Mouse (Mus musculus) frontal cortex, postnatal 36 days (tissue): Measurements from ENCODE around the gene Lrrc58.

Source experiments
- DNase-seq, 2 experiments: peaks; one replicate each; pipeline ENCODE4 v3.0.0; 2022; ENCODE audit warnings: low spot score in 2 of 2

Gene Lrrc58

DNA sequence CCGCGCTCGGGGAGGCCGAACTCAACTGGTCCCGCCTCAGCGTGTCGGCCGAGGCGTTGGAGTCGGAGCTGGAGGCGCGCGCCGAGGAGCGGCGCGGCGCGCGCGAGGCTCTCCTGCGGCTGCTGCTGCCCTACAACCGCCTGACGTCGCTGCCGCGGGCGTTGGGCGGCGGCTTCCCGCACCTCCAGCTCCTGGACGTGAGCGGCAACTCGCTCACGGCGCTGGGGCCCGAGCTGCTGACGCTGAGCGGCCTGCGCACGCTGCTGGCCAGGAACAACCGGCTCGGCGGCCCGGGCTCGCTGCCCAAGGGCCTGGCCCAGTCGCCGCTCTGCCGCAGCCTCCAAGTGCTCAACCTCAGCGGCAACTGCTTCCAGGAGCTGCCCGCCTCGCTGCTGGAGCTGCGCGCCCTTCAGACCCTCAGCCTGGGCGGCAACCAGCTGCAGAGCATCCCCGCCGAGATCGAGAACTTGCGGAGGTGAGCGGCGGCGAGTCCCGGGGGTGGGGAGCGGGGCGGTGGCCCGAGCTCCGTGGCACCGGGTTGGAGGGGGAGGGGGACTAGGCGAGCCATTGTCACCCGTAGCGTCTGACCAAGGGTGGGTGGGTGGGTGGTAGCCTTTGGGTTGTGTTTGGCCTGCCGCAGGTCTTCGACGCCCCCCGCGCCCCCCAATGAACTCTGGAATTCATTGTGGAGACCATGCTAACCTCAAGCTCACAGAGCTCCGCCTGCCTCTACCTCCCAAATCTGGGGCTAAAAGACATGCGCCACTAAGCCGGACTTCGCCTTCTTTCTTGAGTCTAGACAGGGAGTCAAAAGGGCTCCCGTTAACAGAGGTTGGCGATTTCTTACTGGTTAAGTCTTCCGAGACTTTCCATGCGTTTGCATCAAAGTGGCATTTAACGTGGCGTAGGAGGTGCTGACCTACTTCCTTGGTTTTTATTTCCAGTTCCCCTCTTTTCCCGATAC lies 599 bp downstream of the Lrrc58 start:
- DNase-seq: peak; percentile 30 to 44

DNA sequence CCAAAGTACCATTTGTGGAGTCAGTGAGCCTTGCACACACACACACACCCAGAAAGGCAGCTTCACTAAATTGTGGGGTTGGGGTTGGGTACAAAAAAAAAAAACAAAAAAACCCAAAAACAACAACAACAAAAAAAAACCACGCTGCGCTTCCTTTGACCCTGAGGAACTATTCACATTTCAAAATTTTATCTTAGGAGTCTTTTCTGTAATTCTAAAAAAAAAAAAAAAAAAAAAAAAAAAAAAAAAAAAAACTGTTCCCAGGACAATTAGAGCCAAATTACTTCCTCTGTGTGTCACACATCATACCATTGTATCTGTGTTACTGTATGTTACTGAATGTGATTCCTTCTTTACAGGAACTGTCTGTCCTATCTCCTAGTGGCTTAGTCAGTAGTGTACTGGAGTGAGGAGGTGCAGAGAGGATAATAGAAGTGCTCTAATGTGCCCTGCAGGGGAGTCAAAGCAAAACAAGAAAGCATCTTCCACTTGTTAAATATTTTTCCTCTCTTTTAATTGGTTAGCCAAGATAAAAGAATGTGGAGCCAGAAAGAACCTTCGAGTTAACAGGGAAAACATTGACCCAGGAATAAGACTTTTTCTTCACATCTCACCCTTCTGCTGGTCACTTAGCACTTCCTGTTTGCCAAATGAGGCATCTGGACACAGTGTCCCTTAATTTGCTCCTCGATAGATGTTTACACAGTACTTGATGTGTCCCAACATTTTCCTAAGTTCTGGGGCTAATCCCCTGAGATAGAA lies 1.5 kb downstream of the Lrrc58 start:
- DNase-seq: no peak

DNA sequence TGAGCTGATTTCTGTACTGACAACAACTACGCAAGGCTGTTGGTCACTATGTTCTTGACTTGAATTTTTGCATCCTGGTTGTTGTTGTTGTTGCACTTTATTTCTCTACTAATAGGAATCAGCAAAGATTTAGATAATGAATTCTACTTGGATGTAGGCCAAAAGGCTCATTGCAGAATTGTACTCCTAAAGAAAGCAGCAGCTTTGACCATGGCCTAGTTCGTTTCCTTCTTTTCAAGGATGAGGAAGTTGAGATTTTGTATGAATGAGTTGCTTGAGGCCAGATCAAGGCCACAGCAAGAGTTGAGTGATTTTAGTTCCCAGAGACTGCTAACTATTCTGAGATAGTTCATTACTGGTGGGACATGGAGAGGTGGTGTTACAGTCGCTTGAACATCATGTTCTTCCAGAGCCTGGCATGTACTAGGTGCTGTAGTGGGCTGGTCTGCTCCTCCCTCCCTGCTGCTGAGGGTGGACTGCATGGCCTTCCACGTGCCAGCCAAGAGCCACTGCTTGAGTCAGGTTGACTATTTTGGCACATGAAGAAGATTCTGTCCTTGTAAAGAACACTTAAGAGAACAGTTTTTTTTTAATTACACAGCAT lies 3.0 kb downstream of the Lrrc58 start:
- DNase-seq: peak; percentile 45 to 52

DNA sequence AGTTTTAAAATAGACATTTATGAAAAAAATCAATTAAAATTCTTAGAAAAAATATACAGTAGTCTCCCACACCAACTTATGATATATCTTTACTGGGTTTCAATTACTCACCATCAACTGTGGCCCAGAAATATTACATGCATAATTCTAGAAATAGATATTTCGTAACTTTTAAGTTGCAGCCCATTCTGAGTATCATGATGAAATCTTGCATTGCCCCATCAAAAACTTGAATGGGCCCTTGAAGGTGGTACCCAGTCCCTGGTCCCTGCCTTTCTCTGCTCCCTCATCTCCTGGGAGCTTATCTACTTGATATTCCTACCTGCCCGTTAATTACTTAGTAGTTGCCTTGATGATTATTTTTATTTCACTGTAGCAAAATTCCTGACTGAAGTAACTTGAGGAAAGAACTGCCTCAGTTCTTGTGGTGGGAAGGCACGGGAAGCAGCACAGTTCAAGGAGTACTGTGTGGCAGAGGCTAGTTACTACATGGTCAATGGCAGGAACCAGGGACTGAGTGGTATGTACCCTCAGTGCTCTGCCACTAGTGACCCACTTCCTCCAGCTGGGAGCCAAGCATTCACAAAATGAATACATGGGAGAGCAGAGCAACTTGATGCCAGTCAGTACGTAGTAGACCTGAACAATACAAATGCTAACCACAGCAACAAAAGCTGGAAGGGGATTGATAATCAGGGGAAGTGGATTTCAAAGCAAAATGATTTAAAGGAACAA lies 6.5 kb downstream of the Lrrc58 start:
- no peak for DNase-seq

DNA sequence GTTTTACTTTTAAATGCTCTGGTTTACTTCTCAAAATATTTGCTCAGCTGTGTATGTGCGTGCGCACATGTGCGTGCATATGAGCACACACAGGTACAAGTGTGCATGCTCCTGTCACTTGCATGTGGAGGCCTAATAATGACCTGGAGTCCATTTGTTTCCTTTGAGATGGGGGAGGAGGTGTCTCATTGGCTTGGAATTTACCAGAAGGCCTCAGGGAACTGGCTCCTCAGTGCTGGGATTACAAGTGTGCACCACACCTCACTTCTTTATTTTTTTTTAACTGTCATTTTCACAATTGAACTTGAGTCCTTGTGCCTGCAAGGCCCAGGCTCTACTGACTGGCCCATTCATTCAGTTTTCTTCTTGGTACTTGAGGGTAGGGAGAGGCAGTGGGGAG lies 9.2 kb downstream of the Lrrc58 start:
- DNase-seq: no peak

DNA sequence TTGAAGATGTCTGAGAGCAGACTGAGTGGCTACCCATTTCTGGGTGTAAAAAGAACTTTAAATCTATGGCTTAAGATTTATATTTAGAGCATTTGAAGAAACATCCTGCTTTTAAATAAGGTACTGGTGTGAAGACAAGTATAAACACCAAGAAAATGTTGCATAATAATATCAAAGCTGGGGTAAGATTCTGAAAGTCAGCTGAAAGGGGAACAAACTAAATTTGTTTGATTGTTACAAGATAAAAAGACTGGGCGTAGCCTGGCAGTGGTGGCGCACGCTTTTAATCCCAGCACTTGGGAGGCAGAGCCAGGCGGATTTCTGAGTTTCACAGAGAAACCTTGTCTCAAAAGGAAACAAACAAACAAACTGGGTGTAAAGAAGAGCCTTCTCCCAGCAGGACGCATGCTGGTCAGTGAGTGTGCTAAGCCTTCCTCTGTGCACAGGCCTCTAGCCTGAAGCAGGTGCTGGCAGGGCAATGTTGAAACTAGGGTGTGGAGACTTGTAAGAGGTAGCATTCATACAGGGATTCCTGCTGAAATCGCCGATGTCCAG lies 10.8 kb downstream of the Lrrc58 start:
- no peak for DNase-seq

DNA sequence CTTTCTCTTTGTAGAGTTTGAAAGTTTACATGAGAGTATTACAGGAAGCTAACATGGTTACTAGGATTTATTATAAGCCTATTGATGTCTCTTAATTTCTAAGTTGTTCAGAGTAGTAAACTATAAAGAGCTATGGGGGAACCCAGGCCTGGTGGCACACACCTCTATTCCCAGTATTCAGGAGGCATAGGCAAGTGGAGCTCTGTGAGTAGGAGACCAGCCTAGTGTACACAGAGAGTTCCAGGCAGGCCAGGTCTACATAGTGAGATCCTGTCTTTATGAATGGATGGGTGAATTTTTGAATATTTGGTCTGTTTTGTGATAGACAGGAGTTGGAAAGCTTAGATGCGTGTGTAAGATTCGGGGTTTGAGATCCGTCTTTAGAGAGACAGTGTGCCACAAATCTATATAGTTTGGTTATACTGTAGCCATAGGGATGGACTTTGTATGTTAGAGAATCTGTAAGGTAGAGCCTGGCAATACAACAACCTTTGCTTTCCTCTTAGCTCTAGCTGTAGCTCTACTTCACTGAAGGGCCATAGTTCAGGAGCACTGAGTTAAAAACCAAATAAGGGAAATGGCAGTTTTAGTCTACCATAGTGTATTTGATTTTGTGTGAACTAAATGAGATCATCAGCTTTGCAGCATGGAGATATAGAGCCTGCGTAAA lies 11.7 kb downstream of the Lrrc58 start:
- no peak for DNase-seq

DNA sequence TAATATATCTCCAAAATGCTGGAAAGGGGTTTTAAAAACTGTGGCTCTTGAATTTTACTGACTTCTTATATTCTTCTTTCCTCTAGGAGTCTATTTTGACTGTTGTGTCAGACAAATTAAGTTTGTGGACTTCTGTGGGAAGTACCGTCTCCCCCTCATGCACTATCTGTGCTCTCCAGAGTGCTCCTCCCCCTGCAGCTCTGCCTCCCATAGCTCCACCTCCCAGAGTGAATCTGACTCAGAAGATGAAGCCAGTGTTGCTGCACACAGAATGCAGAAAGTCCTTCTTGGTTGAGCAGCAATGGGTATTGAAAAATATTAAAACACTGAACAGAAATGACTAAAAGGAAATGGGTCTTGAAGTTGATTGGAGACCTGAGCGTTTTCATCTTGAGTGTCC lies 13.0 kb downstream of the Lrrc58 start:
- DNase-seq: peak in 1 of 2 experiments; percentile 24

DNA sequence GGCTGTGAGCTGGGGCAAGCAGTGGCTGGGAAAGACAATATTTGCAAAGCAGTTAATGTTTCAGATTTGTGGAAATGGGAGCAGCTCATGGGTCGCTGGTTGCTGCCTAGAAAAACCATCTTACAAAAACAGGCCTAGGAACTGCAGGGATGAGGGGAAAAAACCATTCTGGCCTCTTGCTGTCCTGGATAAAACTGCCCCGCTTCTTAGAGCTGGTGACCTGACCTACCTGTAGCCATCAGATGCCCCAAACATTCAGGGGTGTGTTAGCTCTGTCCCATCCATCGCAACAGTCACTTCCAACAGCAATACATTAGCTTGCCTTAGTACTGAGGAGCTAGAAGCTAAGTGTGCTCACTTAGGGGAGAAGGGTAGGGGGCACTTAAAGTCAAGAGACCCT lies 20.8 kb downstream of the Lrrc58 start:
- DNase-seq: no peak

DNA sequence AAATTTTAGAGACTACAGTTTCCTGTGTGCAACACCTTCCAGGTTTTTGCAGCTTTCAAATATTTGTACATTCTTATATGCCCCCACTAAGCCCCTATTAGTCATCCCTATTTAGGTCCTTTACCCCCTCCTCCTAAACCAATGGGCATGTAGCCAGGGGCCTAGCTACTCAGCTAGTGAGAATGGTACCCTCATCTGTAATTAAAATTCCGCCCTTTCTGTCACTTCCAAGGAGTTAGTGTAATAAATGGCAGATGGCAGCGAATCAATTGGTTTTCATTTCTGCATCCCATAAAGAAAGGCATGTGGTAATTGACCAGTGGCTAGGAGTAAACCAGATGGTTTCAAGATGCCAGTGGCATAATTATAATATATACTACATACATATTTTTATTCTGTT lies 24.5 kb downstream of the Lrrc58 start:
- no peak for DNase-seq

DNA sequence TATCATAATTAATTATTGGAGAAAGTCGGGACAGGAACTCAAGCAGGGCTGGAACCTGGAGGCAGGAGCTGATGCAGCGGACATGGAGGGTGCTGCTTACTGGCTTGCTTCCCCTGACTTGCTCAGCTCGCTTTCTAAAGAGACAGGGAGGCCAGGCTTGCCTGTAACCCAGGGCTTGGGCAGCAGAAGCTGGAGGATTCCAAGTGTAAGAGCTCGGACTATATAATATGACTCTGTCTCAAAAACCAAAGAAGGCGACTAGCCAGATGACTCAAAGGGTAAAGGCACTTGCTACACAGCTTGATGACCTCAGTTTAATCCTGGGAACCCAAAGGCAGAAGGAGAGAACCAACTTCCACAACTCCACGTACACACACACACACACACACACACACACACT lies 25.2 kb downstream of the Lrrc58 start:
- no peak for DNase-seq

DNA sequence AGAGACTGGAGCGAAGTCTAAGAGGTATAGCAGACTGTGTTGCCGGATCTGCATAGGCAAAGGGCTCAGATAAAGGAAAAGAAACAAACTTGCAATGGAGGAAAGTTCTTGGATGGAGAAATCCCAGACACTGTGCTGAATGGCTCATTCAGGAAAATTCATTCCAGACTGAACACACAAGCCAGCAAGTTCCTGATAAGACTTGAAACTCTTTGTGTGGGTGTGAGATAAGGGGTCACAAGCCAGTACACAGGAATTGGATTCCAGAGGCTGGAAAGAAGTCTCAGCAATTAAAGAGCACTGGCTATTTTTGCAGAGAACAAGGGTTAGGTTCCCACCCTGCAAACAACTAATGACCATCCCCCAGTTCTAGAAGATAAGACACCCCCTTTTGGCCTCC lies 25.8 kb downstream of the Lrrc58 start:
- no peak for DNase-seq

DNA sequence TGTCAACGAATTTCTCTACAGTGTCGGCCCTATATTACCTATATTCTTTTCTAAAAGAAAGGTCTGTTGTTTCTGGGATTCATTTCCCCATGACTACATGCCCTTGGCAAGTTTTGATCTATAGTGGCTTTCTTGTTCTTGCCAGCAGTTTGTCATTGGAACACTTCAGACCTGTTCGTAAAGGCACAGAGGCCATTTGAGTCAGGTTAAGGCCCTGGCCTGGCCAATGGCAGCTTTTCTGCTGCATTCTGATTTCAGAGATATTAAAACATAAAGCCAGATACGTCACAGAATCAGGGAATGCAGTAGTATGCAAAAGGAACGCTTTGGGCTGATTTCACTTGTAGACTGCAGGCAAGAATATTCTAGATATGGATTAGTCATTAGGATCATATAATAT lies 30.6 kb downstream of the Lrrc58 start:
- DNase-seq: no peak

DNA sequence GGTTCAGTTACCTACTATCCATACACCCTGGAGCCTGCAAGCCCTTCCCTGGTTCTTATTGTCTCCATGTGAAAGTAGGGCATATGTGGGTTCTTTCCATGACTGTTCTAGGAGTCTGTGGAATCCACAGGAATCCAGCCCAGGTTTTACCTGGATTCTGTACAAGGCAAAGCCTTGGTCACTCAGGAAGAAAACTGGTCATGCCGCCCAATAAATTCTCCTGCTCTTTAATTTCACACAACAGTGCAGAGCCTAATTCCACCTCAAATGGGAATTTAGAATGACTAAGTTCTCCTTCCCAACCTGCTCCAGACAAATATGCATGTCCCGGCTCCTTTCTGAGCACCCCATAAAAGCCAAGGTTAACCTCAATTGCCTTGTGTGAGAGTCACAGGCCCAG lies 31.2 kb downstream of the Lrrc58 start:
- DNase-seq: no peak

DNA sequence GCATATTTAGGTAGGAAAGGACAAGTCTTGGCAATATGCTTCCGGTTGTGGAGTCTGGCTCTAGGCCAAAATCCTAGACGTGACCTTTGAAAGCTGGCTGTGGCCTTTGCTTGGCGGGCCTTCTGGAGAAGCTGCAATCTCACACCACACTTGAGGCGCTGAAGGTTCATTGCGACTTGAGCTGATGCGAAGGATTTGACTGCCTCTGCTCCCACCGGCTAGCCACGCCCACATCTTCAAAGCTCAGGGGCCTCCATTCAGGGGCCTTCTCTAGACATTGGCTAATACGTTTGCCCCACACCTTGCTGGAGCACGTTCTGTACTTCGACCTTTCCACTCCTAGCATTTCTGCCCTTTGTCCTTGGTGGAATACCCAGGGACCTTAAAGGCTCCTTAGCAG lies 33.1 kb downstream of the Lrrc58 start:
- DNase-seq: no peak

DNA sequence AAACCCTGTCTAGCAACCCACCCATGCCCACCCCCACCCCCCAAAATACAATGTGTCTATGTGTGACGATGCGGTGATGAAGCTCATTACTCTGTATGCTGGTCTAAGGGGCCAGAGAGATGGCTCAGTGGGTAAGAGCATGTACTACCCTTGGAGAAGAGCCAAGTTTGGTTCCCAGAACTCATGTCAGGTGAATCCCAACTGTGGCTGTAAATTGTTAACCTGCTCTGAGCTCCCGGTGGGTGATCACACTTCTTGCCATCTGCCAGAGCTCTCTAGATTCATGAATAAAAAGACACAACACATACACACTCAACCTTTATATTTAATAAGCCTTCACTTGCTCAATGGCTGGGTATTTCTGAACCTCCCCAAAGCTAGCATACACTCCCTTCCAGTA lies 38.3 kb downstream of the Lrrc58 start:
- DNase-seq: no peak

DNA sequence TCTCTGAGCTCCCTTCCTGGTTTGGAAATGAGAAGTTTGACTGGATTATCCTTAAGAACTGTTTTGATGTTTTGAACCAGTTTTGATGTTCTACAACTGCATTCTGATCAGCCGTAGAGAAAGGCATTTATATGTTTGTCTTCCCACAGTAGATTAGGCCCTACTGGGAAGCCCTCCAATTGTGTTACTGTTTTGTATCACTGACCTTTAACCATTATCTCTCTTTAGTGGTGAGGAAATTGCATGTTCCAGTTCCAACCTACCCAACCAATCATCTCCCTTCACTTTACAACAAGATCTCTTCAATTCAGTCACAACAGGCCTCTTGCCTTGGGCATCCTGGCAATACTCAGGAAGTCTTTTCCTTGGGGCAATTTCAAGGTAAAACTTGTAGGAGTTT lies 42.9 kb downstream of the Lrrc58 start:
- no peak for DNase-seq

DNA sequence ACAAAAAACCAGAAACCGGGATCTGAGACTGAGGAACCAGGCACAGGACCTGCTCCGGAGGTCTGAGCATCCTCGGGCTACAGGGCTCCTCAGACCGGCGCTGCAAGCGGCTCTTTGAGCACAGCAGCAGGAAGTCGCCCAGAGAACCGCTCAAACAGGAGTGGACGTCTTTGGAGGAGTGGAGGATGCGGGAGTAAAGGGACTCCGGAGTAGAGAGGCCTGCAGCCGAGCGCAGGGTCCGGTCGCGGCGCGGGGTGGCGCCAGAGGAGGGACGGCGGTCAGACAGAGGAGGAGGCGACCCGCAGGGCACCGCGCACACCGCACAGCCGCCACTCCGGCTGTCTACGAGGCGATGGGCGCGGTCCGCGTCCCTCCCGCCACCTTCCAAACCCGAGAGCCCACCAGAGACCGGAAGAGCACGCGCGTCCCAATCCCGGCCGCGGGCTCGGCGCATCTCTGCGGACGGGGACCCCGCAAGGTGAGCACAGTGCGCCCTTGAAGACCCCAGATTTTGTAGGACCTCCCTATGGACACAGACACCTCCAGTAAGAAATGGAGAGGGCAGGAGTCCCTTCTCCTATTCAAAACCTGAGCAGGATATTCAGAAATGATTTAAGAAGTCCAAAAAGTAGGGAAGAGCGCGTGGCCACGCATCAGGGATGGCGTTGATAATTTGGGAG lies 48.1 kb downstream of the Lrrc58 start, which contains the start of gene Gpr156:
Gpr156 (plus strand) TSS at position 359 of the 680 bp plus-strand sequence.
- DNase-seq: peak; percentile 30 to 33

DNA sequence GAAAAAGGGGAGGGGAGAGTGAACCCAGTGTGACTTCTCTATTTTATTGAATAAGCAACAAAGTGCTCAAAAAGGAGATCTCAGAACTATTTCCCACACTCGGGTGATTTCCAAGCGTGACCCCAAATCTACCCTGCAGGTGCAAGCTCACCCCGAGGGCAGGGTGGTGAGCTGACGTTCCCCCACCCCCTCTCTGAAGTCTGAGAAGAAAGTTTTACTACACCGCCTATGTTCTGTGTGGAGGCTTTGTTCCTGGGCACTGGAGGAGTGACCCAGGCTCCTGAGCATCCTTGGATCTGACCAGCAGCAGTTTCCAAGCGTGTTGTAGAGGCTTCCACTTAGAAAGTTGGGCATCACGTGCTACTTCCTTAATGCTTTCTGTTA lies 48.6 kb downstream of the Lrrc58 start:
- DNase-seq: no peak

DNA sequence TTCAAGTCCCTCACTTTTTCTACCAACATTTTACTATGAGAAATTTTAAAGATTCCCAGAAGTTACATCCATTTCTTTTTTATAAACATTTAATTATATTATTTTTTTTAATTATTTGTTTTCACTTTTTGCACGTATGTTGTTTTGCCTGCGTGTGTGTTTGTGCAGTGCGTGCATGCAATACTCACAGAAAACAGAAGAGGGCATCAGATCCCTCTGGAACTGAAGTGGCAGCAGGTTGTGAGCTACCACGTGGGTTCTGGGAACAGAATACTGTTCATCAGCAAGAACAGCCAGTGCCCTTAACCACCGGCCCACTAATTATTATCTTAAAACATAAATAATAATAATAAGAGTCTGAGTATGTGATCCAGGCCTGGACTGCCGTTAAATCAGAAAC lies 50.8 kb downstream of the Lrrc58 start:
- DNase-seq: no peak
